Mouse (Mus musculus): ENCODE results near the gene 0610040J01Rik. TPM values are rescaled to one million over a fixed set of nuclear protein-coding genes. Genes with fewer than 3 reads are reported as not detected.

Gene 0610040J01Rik
- total RNA-seq, 1 experiment from 2014 or later, result 4.0 TPM

GRCm38 (mm10) chr5:63903329-63903728, 91.2 kb downstream of the 0610040J01Rik start:
- DNase-seq, result no peak

GRCm38 (mm10) chr5:63906149-63907093, 94.3 kb downstream of the 0610040J01Rik start:
- peak; percentile 87 for DNase-seq

GRCm38 (mm10) chr5:63907513-63907912, 95.3 kb downstream of the 0610040J01Rik start:
- no peak for DNase-seq

GRCm38 (mm10) chr5:63910171-63910960, 98.2 kb downstream of the 0610040J01Rik start:
- DNase-seq, result no peak

- DNase-seq, result peak; percentile 67
These were observed 102.7 kb downstream of the 0610040J01Rik start for GRCm38 (mm10) chr5:63914896-63915295.

GRCm38 (mm10) chr5:63916457-63917139, 104.4 kb downstream of the 0610040J01Rik start:
- DNase-seq, result no peak

DNA sequence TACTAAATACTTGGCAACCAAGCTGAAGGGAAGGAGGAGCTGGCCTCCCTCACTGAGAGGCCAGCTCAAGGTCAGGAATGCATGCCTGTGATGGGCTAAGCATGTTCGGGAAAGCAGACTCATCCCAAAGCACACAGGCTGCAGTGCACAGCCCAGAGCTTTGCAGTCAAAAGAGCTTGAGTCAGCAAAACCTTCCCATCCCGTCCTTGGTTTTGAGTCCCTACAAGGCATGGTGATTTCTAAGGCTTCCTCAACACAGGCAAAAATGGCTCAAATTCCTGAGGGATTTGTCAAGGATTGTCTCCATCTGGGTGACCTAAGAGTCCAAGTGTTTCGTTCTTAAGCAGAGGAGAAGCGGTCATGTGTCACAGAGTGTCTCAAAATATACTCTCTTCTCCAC, 106.0 kb downstream of the 0610040J01Rik start:
- peak; percentile 24 for DNase-seq

- no peak for DNase-seq
These were observed 111.3 kb downstream of the 0610040J01Rik start for GRCm38 (mm10) chr5:63923305-63924025.

DNA sequence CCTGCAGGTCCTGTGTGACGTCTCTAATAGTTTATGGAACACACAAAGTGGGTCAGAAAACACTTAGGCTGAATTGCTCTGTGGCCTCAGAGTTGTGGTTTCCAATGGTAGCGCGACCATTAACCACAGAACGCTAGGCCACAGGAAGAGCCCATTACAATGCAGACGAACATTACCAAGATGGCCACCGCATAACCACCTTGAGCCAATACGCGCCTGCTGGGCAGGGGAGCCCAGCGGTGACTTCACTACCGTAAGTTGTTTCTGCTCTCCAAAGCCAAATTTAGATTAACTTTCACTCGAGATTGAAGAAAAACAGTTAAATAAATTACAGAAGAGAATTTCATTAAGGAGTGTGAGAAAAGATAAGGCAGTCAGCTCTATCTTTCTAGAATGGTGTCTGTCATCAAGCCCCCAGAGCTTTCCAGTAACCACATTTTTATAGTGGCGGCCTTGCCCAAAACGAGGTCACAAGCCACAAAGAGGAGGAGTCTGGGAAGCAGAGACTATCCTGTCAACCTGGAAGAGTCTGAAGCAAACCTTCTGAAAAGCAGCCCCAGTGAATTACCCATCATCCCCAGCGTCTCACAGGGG, 113.0 kb downstream of the 0610040J01Rik start:
- no peak for DNase-seq

- DNase-seq, result peak; percentile 26
These were observed 118.7 kb downstream of the 0610040J01Rik start for GRCm38 (mm10) chr5:63930824-63931358.

GRCm38 (mm10) chr5:63932829-63933228, 120.7 kb downstream of the 0610040J01Rik start:
- no peak for DNase-seq

- no peak for DNase-seq
These were observed 123.4 kb downstream of the 0610040J01Rik start for GRCm38 (mm10) chr5:63935581-63935980.

DNA sequence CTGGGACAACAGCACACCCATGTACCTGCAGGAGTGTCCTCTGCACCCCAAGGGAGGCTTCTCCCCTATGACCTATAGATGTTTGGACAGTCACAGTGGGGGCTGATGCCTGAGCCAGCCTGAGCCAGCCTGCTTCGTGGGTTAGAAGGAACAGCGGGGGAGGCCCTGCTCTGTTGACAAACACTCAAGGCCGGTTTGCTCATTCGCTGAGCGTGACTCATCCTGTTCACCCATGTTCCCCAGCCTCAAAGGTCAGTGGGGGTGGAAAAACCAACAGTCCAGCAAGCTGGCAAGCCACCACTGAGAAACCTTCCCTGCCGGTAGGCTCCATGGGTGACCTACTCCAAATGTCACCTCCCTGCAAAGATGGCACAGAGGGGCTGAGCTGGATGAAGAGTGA, 124.6 kb downstream of the 0610040J01Rik start:
- peak; percentile 91 for DNase-seq

DNA sequence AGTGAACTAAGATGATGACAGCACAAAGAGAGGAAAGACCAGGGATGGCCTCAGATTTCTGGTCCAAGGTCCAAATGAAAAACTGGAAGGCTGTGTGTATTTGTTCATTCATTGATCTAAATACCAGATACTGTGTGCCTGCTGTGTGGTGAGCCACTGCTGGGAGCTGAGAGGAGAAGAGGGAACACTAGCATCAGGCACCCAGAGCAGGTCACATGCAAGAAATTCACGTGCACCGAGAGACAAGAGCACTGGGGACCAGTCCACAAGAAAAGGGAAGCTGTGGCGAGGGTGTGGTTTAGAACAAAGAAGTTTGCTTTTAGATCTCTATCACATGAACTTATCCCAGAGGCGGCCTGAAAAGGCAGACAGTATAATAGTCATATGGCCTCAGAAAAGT, 126.4 kb downstream of the 0610040J01Rik start:
- DNase-seq, result peak; percentile 40

- DNase-seq, result no peak
These were observed 129.7 kb downstream of the 0610040J01Rik start for GRCm38 (mm10) chr5:63941891-63942290.

- no peak for DNase-seq
These were observed 131.1 kb downstream of the 0610040J01Rik start for GRCm38 (mm10) chr5:63943291-63943690.

DNA sequence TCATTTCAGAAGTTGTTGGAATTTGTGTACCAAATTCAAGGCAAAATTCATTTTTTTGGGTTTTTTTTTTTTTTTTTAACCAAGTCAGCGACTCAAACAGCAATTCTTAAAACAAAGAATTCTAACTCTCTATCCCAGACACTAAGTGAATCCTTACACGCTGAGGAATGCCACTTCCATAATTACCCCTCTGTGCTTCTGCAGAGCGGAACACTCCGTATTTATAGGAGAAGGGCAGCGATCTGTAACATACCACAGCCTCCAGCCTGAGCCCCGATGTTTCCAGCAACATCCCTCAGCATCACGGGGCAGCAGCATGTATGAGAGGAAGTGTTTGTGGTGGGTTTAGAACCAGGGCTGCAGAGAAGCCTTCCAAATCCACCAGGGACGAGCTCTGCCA, 135.4 kb downstream of the 0610040J01Rik start:
- DNase-seq, result no peak

DNA sequence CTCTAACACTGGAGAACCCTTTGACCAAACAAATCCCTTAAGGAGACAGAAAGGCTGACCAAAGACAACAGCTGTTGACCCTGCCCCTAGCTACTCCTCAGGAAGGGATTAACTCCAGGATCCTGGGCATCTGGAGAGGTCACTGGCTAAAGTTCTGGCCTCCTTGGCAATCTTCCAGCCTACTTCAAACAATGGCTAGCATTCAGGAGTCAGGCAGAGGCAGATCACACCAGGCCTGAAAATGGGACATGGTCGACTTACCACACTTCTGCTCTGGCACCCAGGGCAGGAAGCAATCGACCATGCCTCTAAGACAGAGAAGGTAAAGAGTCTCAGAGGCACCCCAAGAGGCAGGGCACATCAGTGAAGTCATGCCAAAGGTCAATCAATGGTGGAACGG, 137.0 kb downstream of the 0610040J01Rik start:
- peak; percentile 32 for DNase-seq
